Mouse (Mus musculus) limb, embryonic 11.5 days (tissue): Measurements from ENCODE around the gene Rae1. TPM values are rescaled to one million over a fixed set of nuclear protein-coding genes. Genes with fewer than 3 reads are reported as not detected.

Experiments used
- ATAC-seq: fragments of 200-750 bp; cut with Nextera tagmentation; 2 replicates; pipeline ENCODE4 v1.8.0; 2017; ENCODE audit warnings: low read depth; ENCODE audit not compliant: insufficient number of reproducible peaks, low FRiP score, low TSS enrichment
- DNase-seq: peaks from one replicate; pipeline ENCODE4 v3.0.0-alpha.2; 2015; ENCODE audit warnings: low spot score
- H3K27ac ChIP-seq: fragments of 300-500 bp; sonication (generic); replicated peaks from 2 replicates; pipeline ENCODE4 v1.5.1; 2014; ENCODE audit warnings: low read depth, mild to moderate bottlenecking, low read length
- H3K27me3 ChIP-seq: fragments of 300-500 bp; sonication (generic); 2 replicates; pipeline ENCODE4 v1.6.1; 2014; ENCODE audit warnings: mild to moderate bottlenecking, low read length, mixed read lengths; ENCODE audit not compliant: control insufficient read depth, insufficient read depth
- H3K36me3 ChIP-seq: fragments of 300-500 bp; sonication (generic); 2 replicates; pipeline ENCODE4 v1.6.1; 2014; ENCODE audit warnings: mild to moderate bottlenecking, low read length, moderate library complexity, mixed read lengths; ENCODE audit not compliant: control insufficient read depth, insufficient read depth
- H3K4me1 ChIP-seq: fragments of 300-500 bp; sonication (generic); 2 replicates; pipeline ENCODE4 v1.6.1; 2014; ENCODE audit warnings: low read length, mixed read lengths; ENCODE audit not compliant: control insufficient read depth, insufficient read depth
- H3K4me2 ChIP-seq: fragments of 300-500 bp; sonication (generic); 2 replicates; pipeline ENCODE4 v1.6.1; 2014; ENCODE audit warnings: low read depth, mild to moderate bottlenecking, moderate library complexity; ENCODE audit not compliant: severe bottlenecking
- H3K4me3 ChIP-seq: fragments of 300-500 bp; sonication (generic); 2 replicates; pipeline ENCODE4 v1.5.1; 2014; ENCODE audit warnings: low read depth, low read length
- H3K9ac ChIP-seq: fragments of 300-500 bp; sonication (generic); 2 replicates; pipeline ENCODE4 v1.6.1; 2014; ENCODE audit warnings: mild to moderate bottlenecking, low read length
- H3K9me3 ChIP-seq: fragments of 300-500 bp; sonication (generic); 2 replicates; pipeline ENCODE4 v1.6.1; 2016; ENCODE audit warnings: low read length; ENCODE audit not compliant: control insufficient read depth
- WGBS: fragments of 180-500 bp; shearing (Covaris S2); extraction: QIAGEN DNeasy Blood & Tissue Kit; methylation state at CpG from one replicate; pipeline ENCODE4 v1.1.7; 2014; 5-methylcytosine and 5-hydroxymethylcytosine counted together
- polyA plus RNA-seq: library from polyadenylated mRNA; unstranded; fragments of >200 nt; fragmentation: Nextera tagmentation; extraction: Ambion mirVana; gene quantifications from 2 replicates; pipeline ENCODE4 v1.2.1, GENCODE M21; 2014

The Rae1 gene
- polyA plus RNA-seq, 1 experiment from 2014 or later, result 172 TPM

GRCm38 (mm10) chr2:173000921-173001320, 1.0 kb downstream of the Rae1 start:
- Histone ChIP-seq H3K9ac (peak overlapping the region; percentile 93), H3K36me3 (peaks cover 15% of the 10 kb centered on the region), H3K9me3 (no peaks in the 10 kb centered on the region), H3K4me2 (peak overlapping the region; percentile 92), H3K4me3 (peak overlapping the region; percentile 98), H3K4me1 (peaks cover 11% of the 10 kb centered on the region), H3K27ac (no peak overlapping the region), H3K27me3 (no peaks in the 10 kb centered on the region)
- no peak for ATAC-seq
- no peak for DNase-seq
- 28% methylated on average over 8 of the region's 8 CpGs for WGBS

- Histone ChIP-seq H3K4me3 (no peak overlapping the region), H3K9ac (no peak overlapping the region), H3K36me3 (peaks cover 23% of the 10 kb centered on the region), H3K27ac (no peak overlapping the region), H3K27me3 (no peaks in the 10 kb centered on the region), H3K4me2 (no peak overlapping the region), H3K9me3 (no peaks in the 10 kb centered on the region), H3K4me1 (peaks cover 11% of the 10 kb centered on the region)
- ATAC-seq (no peak), DNase-seq (no peak)
- WGBS, result 97% methylated on average over 8 of the region's 8 CpGs
Measured at GRCm38 (mm10) chr2:173003737-173004136, 3.8 kb downstream of the Rae1 start.

GRCm38 (mm10) chr2:173010220-173010717, 10.4 kb downstream of the Rae1 start:
- H3K4me2 ChIP-seq, result no peak overlapping the region
- ATAC-seq, result no peak
- H3K4me3 ChIP-seq, result no peak overlapping the region
- H3K27ac ChIP-seq, result no peak overlapping the region
- no peak for DNase-seq
- 78% methylated on average over 3 of the region's 3 CpGs for WGBS
- peaks cover 43% of the 10 kb centered on the region for H3K36me3 ChIP-seq
- no peaks in the 10 kb centered on the region for H3K27me3 ChIP-seq
- no peaks in the 10 kb centered on the region for H3K4me1 ChIP-seq
- H3K9ac ChIP-seq, result no peak overlapping the region
- no peaks in the 10 kb centered on the region for H3K9me3 ChIP-seq

- H3K4me3 ChIP-seq, result no peak overlapping the region
- H3K9ac ChIP-seq, result no peak overlapping the region
- peaks cover 43% of the 10 kb centered on the region for H3K36me3 ChIP-seq
- H3K27ac ChIP-seq, result no peak overlapping the region
- ATAC-seq, result no peak
- H3K4me2 ChIP-seq, result no peak overlapping the region
- WGBS, result 96% methylated on average over 8 of the region's 8 CpGs
- H3K27me3 ChIP-seq, result no peaks in the 10 kb centered on the region
- no peaks in the 10 kb centered on the region for H3K4me1 ChIP-seq
- DNase-seq, result no peak
- H3K9me3 ChIP-seq, result no peaks in the 10 kb centered on the region
Measured at GRCm38 (mm10) chr2:173011440-173011839, 11.5 kb downstream of the Rae1 start.

GRCm38 (mm10) chr2:173014741-173015287, 14.9 kb downstream of the Rae1 start:
- no peak for DNase-seq
- H3K36me3 ChIP-seq, result peaks cover 28% of the 10 kb centered on the region
- peaks cover 10% of the 10 kb centered on the region for H3K4me1 ChIP-seq
- WGBS, result 82% methylated on average over 7 of the region's 7 CpGs
- no peak overlapping the region for H3K4me2 ChIP-seq
- H3K9me3 ChIP-seq, result no peaks in the 10 kb centered on the region
- H3K27ac ChIP-seq, result no peak overlapping the region
- no peak overlapping the region for H3K9ac ChIP-seq
- H3K4me3 ChIP-seq, result no peak overlapping the region
- ATAC-seq, result no peak
- no peaks in the 10 kb centered on the region for H3K27me3 ChIP-seq

- H3K9ac ChIP-seq, result no peak overlapping the region
- peaks cover 14% of the 10 kb centered on the region for H3K4me1 ChIP-seq
- H3K4me2 ChIP-seq, result no peak overlapping the region
- WGBS, result 39% methylated on average over 6 of the region's 6 CpGs
- H3K27me3 ChIP-seq, result no peaks in the 10 kb centered on the region
- no peak overlapping the region for H3K27ac ChIP-seq
- no peak overlapping the region for H3K4me3 ChIP-seq
- DNase-seq, result no peak
- H3K9me3 ChIP-seq, result no peaks in the 10 kb centered on the region
- ATAC-seq, result no peak
- H3K36me3 ChIP-seq, result peaks cover 7% of the 10 kb centered on the region; the same call in 1 of the 2 replicates
Measured at GRCm38 (mm10) chr2:173017940-173018339, 18.0 kb downstream of the Rae1 start.

GRCm38 (mm10) chr2:173018618-173019017, 18.7 kb downstream of the Rae1 start:
- H3K9ac ChIP-seq, result no peak overlapping the region; the same call in 1 of the 2 replicates
- H3K4me1 ChIP-seq, result peaks cover 14% of the 10 kb centered on the region
- ATAC-seq (no peak), DNase-seq (peak; percentile 47)
- H3K4me3 ChIP-seq, result no peak overlapping the region
- no peaks in the 10 kb centered on the region for H3K9me3 ChIP-seq
- no peaks in the 10 kb centered on the region for H3K27me3 ChIP-seq
- WGBS, result 8% methylated on average over 8 of the region's 8 CpGs
- H3K27ac ChIP-seq, result no peak overlapping the region
- no peak overlapping the region for H3K4me2 ChIP-seq
- peaks cover 5% of the 10 kb centered on the region; the same call in 1 of the 2 replicates for H3K36me3 ChIP-seq

- ATAC-seq, result no peak
- Histone ChIP-seq H3K36me3 (peaks cover 1% of the 10 kb centered on the region; the same call in 1 of the 2 replicates), H3K4me2 (peak overlapping the region; percentile 67), H3K27me3 (no peaks in the 10 kb centered on the region), H3K27ac (no peak overlapping the region), H3K4me3 (peak overlapping the region; percentile 28), H3K4me1 (peaks cover 14% of the 10 kb centered on the region), H3K9ac (peak overlapping the region; percentile 40), H3K9me3 (no peaks in the 10 kb centered on the region)
- WGBS, result 15% methylated on average over 9 of the region's 9 CpGs
- no peak for DNase-seq
Measured at GRCm38 (mm10) chr2:173019322-173019721, 19.4 kb downstream of the Rae1 start.

- DNase-seq (peak; percentile 93), ATAC-seq (peak; percentile 84)
- no peaks in the 10 kb centered on the region for H3K9me3 ChIP-seq
- no peak overlapping the region for H3K27ac ChIP-seq
- no peaks in the 10 kb centered on the region for H3K27me3 ChIP-seq
- H3K4me2 ChIP-seq, result peak overlapping the region; percentile 67
- under 1% methylated on average over 28 of the region's 29 CpGs for WGBS
- peak overlapping the region; percentile 40 for H3K9ac ChIP-seq
- H3K36me3 ChIP-seq, result no peaks in the 10 kb centered on the region
- peaks cover 14% of the 10 kb centered on the region for H3K4me1 ChIP-seq
- H3K4me3 ChIP-seq, result peak overlapping the region; percentile 28
Measured at GRCm38 (mm10) chr2:173019790-173020189, 19.9 kb downstream of the Rae1 start.
